Mouse (Mus musculus): Measurements from ENCODE around the gene Shoc2. TPM values are rescaled to one million over a fixed set of nuclear protein-coding genes. Genes with fewer than 3 reads are reported as not detected.
"Not testable (repeated sequence)": the region's sequence is repeated elsewhere in the genome, so short reads cannot be mapped to it uniquely, and the experiment has no call there.

The Shoc2 gene
- 10 to 100 TPM; 21.9 to 24.3 TPM for total RNA-seq (2021)
- long read RNA-seq, experiment 1, partial matches to known transcripts: 11 of 25 reads
- long read RNA-seq, experiment 1, other reads (novel, unspliced or antisense): 12 of 25 reads
- long read RNA-seq, experiment 2, transcript Shoc2-201 (9 exons, 3,965 nt): major isoform, 6 of 26 reads
- long read RNA-seq, experiment 2, partial matches to known transcripts: 11 of 26 reads
- long read RNA-seq, experiment 2, other reads (novel, unspliced or antisense): 9 of 26 reads

DNA sequence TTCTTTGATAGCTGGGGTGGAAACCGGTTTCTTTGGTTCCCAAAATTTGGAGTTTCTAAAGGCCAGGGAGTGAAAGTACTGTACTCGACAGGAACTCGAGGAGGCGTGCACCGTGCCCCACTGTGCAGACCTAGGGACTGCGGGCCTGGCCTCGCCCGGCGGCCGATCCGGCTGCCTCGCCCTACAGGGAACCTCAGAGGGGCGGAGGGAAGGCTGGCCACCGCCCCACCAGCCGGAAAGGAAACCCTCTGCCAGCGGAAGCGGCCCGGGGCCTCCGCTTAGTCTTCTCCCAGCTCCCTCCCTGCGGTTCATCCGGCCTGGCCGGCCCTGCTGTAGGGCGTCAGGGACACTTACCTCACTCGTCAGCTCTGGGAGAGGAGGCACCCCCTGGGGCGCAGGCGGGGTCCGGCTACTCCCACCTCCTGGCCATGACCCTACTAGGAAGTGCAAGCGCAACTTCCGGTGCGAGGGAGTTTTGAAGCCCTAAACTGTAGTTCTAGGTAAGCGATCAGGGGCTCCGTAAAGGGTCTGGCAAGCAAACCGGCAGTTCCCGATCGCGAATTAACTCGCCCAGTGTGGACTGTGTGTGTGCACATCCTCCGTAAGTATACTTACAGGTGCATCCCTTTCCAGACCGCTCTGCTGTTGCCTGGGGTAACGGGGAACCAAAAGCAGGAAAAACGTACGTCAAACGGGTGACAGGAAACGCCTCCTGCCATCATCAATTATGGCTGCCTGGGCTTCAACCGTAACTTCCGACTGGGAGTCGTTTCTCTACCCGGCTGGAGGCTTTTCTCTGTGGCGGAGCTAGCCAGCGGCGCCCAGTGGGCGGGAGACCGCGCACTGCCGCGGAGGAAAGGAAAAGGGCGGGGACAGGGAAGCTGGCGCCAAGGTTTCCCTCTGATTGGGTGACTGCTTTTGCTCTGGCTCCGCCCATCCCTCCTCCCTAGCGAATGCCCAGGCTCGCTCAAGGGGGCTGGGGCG, at the start of gene Shoc2, which contains the start of gene Bbip1:
Gene Shoc2, plus strand, starts transcription at position 505 of the 984 bp plus-strand sequence.
Gene Bbip1, minus strand, starts transcription at position 826 of the 984 bp plus-strand sequence.
- intact Hi-C loops (cut with DNase I; ENCODE audit: low total_unique reads): no loop called here
- DNase-seq: peak; percentile 99

DNA sequence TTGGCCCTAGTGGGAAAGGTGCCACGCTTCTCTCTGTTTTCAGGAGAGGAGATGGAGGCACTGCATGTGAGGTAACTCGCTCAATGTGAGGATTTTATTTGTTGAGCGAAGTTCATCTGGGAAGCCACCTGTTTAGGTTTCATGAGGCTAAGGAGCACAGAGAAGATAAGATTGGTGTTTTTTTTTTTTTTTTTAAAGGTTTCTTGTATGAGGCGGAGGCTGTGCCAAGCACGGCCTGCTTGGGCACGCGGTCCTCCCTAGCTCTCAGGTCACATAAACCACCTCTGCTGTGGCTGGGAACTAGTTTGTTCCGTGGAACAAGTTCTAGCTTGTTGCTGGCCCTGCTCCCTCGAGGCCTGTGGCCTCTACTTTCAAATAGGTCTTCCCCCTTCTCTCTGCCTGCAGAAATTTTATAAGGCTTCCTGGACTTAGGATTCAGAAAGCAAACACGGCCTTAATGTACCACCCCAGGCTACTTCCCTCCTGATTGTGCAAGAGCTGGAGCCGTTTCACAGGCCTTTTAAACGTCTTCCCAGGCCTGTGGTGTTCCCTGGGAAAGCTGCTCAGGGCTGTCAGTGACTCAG, 49.5 kb upstream of the Shoc2 start:
- intact Hi-C loops (cut with DNase I; ENCODE audit: low total_unique reads): no loop called here
- no peak for DNase-seq

DNA sequence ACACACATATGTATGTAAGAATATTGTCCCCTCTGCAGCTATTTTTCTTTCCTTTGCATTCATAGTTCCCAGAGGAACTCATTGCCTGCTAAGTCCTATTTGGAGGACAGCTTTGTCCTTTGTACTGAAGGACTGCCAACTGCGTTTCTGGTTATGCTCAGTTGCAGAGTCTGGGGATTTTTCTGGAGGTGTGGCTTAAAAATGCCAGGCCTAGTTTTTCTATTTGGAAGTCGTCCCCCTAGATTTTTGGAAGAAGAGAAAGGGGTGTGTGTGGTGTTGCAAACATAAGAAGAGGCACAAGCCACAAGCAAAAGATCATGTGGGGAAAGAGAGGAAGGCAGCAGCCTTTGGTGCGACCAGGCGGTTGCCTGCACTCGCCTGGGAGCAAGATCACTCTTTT, 46.1 kb upstream of the Shoc2 start:
- intact Hi-C loops (cut with DNase I; ENCODE audit: low total_unique reads): no loop called here
- no peak for DNase-seq

- no peak for DNase-seq
- intact Hi-C loops (cut with DNase I; ENCODE audit: low total_unique reads): no loop called here
Measured at GRCm38 (mm10) chr19:53898498-53898897, 45.6 kb upstream of the Shoc2 start.

DNA sequence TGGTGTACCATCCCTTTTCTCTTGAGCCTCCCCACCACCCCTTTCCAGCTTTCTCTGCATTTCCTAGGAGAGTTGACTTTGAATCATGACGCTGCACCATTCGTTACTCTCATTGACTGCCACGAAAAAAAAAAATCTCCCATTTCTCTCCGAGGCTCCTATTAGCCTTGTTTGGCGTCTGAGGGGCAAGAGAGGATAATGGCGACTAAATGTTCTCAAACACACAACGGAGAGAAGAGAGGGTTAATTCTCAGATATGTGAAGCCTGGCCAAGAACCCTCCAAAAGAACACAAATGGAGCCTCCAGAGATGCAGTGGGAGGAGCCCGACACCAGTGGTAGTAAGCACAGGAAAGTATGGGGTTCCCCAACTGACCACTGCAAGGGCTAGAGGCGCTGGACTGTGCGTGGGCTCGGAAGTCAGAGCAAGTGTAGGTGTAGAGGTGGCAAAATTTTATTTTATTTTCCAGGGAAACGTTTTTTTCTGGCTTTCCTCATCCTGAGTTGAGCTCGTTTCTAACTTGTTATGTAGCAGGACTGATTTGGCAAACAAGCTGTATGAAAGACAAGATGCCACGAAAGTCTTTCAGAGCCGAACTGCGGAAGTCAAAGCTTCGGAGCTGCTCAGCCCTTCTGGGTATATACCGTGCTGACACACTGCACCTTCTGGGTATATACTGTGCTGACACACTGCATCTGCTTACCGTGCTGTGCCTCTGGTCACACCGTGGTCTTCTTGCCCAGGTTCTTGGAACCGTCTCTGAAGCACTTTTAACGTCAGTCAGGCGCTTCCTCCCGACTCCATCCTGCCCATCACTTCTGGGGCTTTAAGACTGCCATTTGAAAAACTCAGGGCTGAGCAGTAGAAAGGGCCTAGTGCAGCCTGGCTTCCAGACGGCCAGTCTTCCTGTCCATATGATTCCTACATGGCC, 44.9 kb upstream of the Shoc2 start:
- intact Hi-C loops (cut with DNase I; ENCODE audit: low total_unique reads): no loop called here
- DNase-seq: no peak

DNA sequence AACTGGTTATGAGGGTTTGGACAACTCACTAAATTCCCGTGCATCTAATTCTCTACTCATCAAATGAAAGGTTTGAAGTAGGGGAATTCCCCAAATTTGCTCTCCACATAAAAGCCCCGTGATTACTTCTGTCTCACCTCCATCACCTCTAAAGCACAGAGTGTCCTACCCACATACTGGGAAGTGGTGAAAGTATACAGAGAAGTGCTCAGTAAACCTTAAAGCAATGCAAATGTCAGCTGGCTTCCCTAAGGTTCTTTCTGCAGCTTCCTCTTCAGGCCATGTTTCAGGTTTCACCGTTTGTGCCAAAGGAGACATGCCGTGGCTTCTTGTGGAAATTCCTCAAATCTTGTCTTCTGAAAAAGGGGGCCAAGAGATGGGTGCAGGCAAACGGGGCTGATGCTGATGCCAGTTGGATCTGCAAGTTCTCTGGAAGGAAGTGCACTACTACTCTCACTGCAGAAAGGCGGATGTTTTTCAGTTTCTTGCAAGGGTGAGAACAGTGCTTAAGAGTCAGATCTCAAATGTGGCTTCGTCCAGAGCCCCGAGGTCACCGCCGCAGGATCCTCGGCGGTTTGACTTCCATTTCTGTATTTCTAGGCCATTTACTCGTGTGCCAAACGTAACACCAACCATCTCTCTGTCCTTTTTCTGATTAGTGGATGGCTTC, 44.0 kb upstream of the Shoc2 start:
- DNase-seq: no peak
- intact Hi-C loops (cut with DNase I; ENCODE audit: low total_unique reads): loop anchor here (10.0 kb wide), 1 partner anchor 55 kb away; no protein-coding TSS in a partner anchor

GRCm38 (mm10) chr19:53901931-53902738, 42.0 kb upstream of the Shoc2 start:
- intact Hi-C loops (cut with DNase I; ENCODE audit: low total_unique reads): loop anchor here (10.0 kb wide), 1 partner anchor 57 kb away; no protein-coding TSS in a partner anchor
- no peak for DNase-seq

DNA sequence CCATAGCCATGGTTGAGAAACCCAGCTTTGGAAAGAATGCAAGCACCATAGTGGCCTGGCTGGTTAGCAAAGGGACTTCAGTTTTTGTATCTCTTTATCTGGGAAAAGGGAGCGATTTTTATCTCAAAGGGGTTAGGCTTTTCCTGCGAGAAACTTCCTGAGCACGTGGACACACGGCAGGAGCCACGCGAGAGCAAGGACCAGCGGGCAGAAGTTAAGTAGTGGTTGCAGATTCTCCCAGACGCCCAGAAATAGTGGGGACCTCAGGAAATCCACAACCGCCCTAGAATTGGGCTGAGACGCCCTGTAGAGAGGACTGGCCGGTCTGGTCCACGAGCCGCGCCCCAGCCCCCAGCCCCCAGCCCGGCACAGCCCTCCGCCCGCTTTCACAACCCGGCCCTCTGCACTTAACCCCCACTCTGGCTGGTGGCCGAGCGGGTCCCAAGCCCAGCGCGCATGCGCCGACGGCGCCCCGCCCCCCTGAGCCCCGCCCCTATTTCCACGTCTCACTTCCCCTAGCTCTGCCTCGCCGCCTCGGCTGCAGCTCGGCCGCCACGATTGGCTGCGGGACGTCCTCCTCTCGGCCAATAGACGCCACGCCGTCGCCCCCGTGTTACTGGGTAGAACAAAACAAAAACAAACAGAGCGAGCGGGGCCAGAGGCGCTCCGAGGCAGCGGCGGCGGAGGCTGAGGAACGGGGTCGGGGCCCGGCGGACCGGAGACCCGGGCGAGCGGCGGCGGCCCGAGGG, 41.2 kb upstream of the Shoc2 start:
- DNase-seq: peak; percentile 97
- intact Hi-C loops (cut with DNase I; ENCODE audit: low total_unique reads): loop anchor here (10.0 kb wide), 1 partner anchor 58 kb away; no protein-coding TSS in a partner anchor

GRCm38 (mm10) chr19:53903507-53904321, 40.4 kb upstream of the Shoc2 start:
- intact Hi-C loops (cut with DNase I; ENCODE audit: low total_unique reads): loop anchor here (10.0 kb wide), 1 partner anchor 59 kb away; no protein-coding TSS in a partner anchor
- peak; percentile 56 for DNase-seq

- DNase-seq: no peak
- intact Hi-C loops (cut with DNase I; ENCODE audit: low total_unique reads): loop anchor here (10.0 kb wide), 1 partner anchor 60 kb away; no protein-coding TSS in a partner anchor
Measured at GRCm38 (mm10) chr19:53904833-53905480, 39.1 kb upstream of the Shoc2 start.

- DNase-seq: no peak
- intact Hi-C loops (cut with DNase I; ENCODE audit: low total_unique reads): loop anchor here (10.0 kb wide), 1 partner anchor 61 kb away; no protein-coding TSS in a partner anchor
Measured at GRCm38 (mm10) chr19:53906033-53906702, 37.9 kb upstream of the Shoc2 start.

DNA sequence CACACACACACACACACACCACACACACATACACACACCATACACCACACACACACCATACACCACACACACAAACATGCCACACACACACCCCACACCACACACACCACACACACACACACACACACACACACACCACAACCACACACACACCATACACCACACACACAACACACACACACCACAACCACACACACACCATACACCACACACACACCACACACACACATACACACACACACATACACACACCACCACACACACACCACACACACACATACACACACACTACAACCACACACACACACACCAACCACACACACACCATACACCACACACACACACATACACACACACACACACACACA, 37.4 kb upstream of the Shoc2 start:
- intact Hi-C loops (cut with DNase I; ENCODE audit: low total_unique reads): loop anchor here (10.0 kb wide), 1 partner anchor 62 kb away; no protein-coding TSS in a partner anchor
- DNase-seq: not testable (repeated sequence)

GRCm38 (mm10) chr19:53914950-53915349, 29.2 kb upstream of the Shoc2 start:
- DNase-seq: no peak
- intact Hi-C loops (cut with DNase I; ENCODE audit: low total_unique reads): loop anchor here (10.0 kb wide), 1 partner anchor 270 kb away; no protein-coding TSS in a partner anchor

- DNase-seq: no peak
- intact Hi-C loops (cut with DNase I; ENCODE audit: low total_unique reads): loop anchor here (10.0 kb wide), 1 partner anchor 275 kb away; no protein-coding TSS in a partner anchor
Measured at GRCm38 (mm10) chr19:53919541-53919940, 24.6 kb upstream of the Shoc2 start.

DNA sequence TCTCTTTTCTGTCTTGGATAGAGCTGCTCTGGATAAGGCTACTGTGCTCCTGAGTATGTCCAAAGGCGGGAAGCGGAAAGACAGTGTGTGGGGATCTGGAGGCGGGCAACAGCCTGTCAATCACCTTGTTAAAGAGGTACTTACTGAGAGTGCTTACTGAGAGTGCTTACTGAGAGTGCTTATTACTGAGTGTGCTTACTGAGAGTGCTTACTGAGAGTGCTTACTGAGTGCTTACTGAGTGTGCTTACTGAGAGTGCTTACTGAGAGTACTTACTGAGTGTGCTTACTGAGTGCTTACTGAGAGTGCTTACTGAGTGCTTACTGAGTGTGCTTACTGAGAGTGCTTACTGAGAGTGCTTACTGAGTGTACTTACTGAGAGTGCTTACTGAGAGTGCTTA, 22.1 kb upstream of the Shoc2 start:
- intact Hi-C loops (cut with DNase I; ENCODE audit: low total_unique reads); DNase-seq: not testable (repeated sequence)

All from gastrocnemius, postnatal 14 days (tissue).